Mouse (Mus musculus) limb, embryonic 11.5 days (tissue): ENCODE measurements around the gene Tpk1. TPM values are rescaled to one million over a fixed set of nuclear protein-coding genes. Genes with fewer than 3 reads are reported as not detected.

Source experiments
- ATAC-seq: fragments of 200-750 bp; cut with Nextera tagmentation; 2 replicates; pipeline ENCODE4 v1.8.0; 2017; ENCODE audit warnings: low read depth; ENCODE audit not compliant: insufficient number of reproducible peaks, low FRiP score, low TSS enrichment
- DNase-seq: peaks from one replicate; pipeline ENCODE4 v3.0.0-alpha.2; 2015; ENCODE audit warnings: low spot score
- H3K27ac ChIP-seq: fragments of 300-500 bp; sonication (generic); replicated peaks from 2 replicates; pipeline ENCODE4 v1.5.1; 2014; ENCODE audit warnings: low read depth, mild to moderate bottlenecking, low read length
- H3K27me3 ChIP-seq: fragments of 300-500 bp; sonication (generic); 2 replicates; pipeline ENCODE4 v1.6.1; 2014; ENCODE audit warnings: mild to moderate bottlenecking, low read length, mixed read lengths; ENCODE audit not compliant: control insufficient read depth, insufficient read depth
- H3K36me3 ChIP-seq: fragments of 300-500 bp; sonication (generic); 2 replicates; pipeline ENCODE4 v1.6.1; 2014; ENCODE audit warnings: mild to moderate bottlenecking, low read length, moderate library complexity, mixed read lengths; ENCODE audit not compliant: control insufficient read depth, insufficient read depth
- H3K4me1 ChIP-seq: fragments of 300-500 bp; sonication (generic); 2 replicates; pipeline ENCODE4 v1.6.1; 2014; ENCODE audit warnings: low read length, mixed read lengths; ENCODE audit not compliant: control insufficient read depth, insufficient read depth
- H3K4me2 ChIP-seq: fragments of 300-500 bp; sonication (generic); 2 replicates; pipeline ENCODE4 v1.6.1; 2014; ENCODE audit warnings: low read depth, mild to moderate bottlenecking, moderate library complexity; ENCODE audit not compliant: severe bottlenecking
- H3K4me3 ChIP-seq: fragments of 300-500 bp; sonication (generic); 2 replicates; pipeline ENCODE4 v1.5.1; 2014; ENCODE audit warnings: low read depth, low read length
- H3K9ac ChIP-seq: fragments of 300-500 bp; sonication (generic); 2 replicates; pipeline ENCODE4 v1.6.1; 2014; ENCODE audit warnings: mild to moderate bottlenecking, low read length
- H3K9me3 ChIP-seq: fragments of 300-500 bp; sonication (generic); 2 replicates; pipeline ENCODE4 v1.6.1; 2016; ENCODE audit warnings: low read length; ENCODE audit not compliant: control insufficient read depth
- WGBS: fragments of 180-500 bp; shearing (Covaris S2); extraction: QIAGEN DNeasy Blood & Tissue Kit; methylation state at CpG from one replicate; pipeline ENCODE4 v1.1.7; 2014; 5-methylcytosine and 5-hydroxymethylcytosine counted together
- polyA plus RNA-seq: library from polyadenylated mRNA; unstranded; fragments of >200 nt; fragmentation: Nextera tagmentation; extraction: Ambion mirVana; gene quantifications from 2 replicates; pipeline ENCODE4 v1.2.1, GENCODE M21; 2014

The Tpk1 gene
- polyA plus RNA-seq, 1 experiment from 2014 or later: 7.3 TPM

DNA sequence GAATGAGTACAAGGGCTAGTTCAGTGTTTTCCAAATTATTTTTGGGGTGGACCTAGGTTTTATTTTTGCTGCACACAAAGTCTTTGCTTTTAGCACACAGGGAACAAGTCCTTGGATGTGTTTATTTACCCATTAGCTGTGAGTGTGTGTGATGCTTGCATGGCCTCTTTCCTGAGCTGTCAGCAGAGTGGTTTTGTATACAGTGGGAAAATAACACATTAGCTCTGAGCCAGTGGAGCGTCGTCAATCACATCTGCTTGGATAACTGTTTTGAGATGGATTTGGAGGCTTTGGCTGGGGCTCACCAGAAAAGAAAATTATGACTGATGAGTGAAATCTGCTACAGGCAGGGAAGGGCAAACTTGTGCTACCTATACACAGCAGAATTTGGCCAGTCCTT is 323.7 kb downstream of the Tpk1 start:
- Histone ChIP-seq H3K4me1 (no peaks in the 10 kb centered on the region), H3K36me3 (no peaks in the 10 kb centered on the region), H3K4me3 (no peak overlapping the region), H3K9me3 (no peaks in the 10 kb centered on the region), H3K9ac (no peak overlapping the region), H3K27ac (no peak overlapping the region), H3K4me2 (no peak overlapping the region), H3K27me3 (no peaks in the 10 kb centered on the region)
- ATAC-seq: no peak
- DNase-seq: no peak
- WGBS: 73% methylated on average over 2 of the region's 2 CpGs

GRCm38 (mm10) chr6:43338804-43339203 is 327.3 kb downstream of the Tpk1 start:
- H3K4me2 ChIP-seq: no peak overlapping the region
- DNase-seq: no peak
- no peak overlapping the region for H3K4me3 ChIP-seq
- no peaks in the 10 kb centered on the region for H3K27me3 ChIP-seq
- H3K4me1 ChIP-seq: no peaks in the 10 kb centered on the region
- no peaks in the 10 kb centered on the region for H3K36me3 ChIP-seq
- WGBS: 70% methylated on average over 2 of the region's 2 CpGs
- no peak for ATAC-seq
- no peak overlapping the region for H3K27ac ChIP-seq
- no peaks in the 10 kb centered on the region for H3K9me3 ChIP-seq
- H3K9ac ChIP-seq: no peak overlapping the region

- no peak for DNase-seq
- 57% methylated on average over 10 of the region's 10 CpGs for WGBS
Observed at GRCm38 (mm10) chr6:43337491-43337961, 328.6 kb downstream of the Tpk1 start.

DNA sequence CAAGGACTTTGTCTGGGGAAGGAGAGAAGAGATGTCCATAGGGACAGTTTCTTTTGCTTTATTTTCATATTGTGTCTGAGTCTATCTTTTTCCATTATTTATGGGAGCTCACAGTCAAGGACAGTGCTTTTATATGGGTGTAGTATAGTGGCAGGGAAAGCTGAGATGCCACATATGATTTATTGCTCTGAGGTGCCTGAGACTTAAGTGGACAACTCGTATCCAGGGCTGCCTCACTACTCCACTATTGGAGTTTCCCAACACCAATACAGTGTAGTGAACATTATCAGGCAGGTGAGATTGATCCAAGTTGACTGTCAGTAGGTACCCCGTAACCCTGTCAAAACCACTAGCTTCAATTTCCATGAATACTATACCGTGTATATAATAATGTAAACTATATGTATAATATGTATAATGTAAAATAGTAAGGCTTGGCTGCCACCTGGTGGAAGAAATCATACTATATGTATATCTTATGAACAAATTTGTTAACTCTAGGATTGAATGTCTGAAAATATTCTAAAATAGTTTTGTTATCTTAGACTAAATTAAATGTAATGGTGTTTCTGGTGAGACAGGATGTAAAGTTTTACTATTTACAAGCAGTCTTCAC is 330.4 kb downstream of the Tpk1 start:
- WGBS: 78% methylated on average over 3 of the region's 3 CpGs
- Histone ChIP-seq H3K27ac (no peak overlapping the region), H3K36me3 (no peaks in the 10 kb centered on the region), H3K4me3 (no peak overlapping the region), H3K9ac (no peak overlapping the region), H3K4me1 (no peaks in the 10 kb centered on the region), H3K4me2 (no peak overlapping the region), H3K9me3 (no peaks in the 10 kb centered on the region), H3K27me3 (no peaks in the 10 kb centered on the region)
- DNase-seq (no peak), ATAC-seq (peak; percentile 39; the same call in 1 of the 2 replicates)

More at GRCm38 (mm10) chr6:43337491-43337961, 328.6 kb downstream of the Tpk1 start:
- Histone ChIP-seq H3K4me3 (no peak overlapping the region), H3K9me3 (no peaks in the 10 kb centered on the region), H3K4me2 (no peak overlapping the region), H3K27me3 (no peaks in the 10 kb centered on the region), H3K9ac (no peak overlapping the region), H3K27ac (no peak overlapping the region), H3K4me1 (no peaks in the 10 kb centered on the region), H3K36me3 (no peaks in the 10 kb centered on the region)
- ATAC-seq: no peak

DNA sequence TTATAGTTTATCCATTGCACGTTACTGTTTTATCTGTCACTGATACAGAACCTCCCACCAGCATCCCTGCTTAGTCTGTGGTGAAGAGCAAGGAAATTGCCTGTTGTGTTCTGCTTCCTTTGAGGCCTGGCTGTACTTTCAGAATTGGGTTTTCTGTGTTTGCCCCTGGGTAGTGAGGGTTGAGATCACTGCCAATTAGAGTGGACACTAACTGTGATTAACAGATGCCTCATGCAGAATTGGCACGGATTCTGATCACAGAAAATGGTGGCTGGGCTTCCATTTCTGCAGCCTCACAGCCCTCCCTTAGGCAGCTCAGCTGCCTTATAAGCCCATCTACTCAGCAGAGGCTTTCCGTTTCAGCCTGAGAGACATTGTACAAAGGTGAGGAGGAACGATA is 332.6 kb downstream of the Tpk1 start:
- H3K36me3 ChIP-seq: no peaks in the 10 kb centered on the region
- 84% methylated on average over 4 of the region's 4 CpGs for WGBS

DNA sequence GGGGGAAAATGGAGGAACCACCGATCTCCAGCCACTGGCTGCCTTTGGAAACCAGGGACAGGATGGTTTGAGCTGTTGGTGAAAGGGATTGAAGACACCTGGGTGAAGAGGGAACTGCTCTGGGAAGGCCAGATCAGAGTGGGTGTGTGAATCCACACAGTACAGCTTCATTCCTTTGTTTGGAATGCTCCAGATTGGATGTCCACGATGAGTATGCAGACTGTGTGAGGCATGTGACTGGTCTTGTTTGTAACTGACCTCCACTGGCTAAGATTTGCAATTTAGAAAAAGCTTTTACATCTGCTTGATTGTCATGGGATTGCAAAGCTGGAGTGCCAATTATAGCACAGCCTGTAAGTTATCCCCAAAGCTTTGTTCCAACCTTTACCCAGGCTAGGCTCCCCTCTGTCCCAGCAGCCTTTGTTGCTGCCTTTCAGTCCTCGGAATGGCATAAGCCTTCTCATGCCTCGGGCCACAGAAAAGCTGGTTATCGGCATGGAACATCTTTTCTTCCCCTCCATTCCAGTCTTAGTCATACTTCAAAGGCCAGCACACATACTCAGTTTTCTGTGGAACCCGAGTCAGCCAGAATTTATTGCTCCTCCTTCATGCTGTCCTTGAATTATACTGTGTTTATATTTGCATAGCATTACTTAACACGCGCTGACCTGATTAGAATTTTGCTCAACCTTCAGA is 353.0 kb downstream of the Tpk1 start:
- Histone ChIP-seq H3K9ac (no peak overlapping the region), H3K27ac (no peak overlapping the region), H3K4me1 (no peaks in the 10 kb centered on the region), H3K36me3 (no peaks in the 10 kb centered on the region), H3K4me3 (no peak overlapping the region), H3K27me3 (no peaks in the 10 kb centered on the region), H3K9me3 (no peaks in the 10 kb centered on the region), H3K4me2 (no peak overlapping the region)
- ATAC-seq: no peak
- WGBS: 83% methylated on average over 8 of the region's 8 CpGs
- no peak for DNase-seq

More for the DNA sequence above, 332.6 kb downstream of the Tpk1 start:
- no peaks in the 10 kb centered on the region for H3K4me1 ChIP-seq
- no peak overlapping the region for H3K4me3 ChIP-seq
- ATAC-seq: no peak
- no peaks in the 10 kb centered on the region for H3K27me3 ChIP-seq
- no peak overlapping the region for H3K27ac ChIP-seq
- no peak overlapping the region for H3K9ac ChIP-seq
- H3K4me2 ChIP-seq: no peak overlapping the region
- no peak for DNase-seq
- no peaks in the 10 kb centered on the region for H3K9me3 ChIP-seq

DNA sequence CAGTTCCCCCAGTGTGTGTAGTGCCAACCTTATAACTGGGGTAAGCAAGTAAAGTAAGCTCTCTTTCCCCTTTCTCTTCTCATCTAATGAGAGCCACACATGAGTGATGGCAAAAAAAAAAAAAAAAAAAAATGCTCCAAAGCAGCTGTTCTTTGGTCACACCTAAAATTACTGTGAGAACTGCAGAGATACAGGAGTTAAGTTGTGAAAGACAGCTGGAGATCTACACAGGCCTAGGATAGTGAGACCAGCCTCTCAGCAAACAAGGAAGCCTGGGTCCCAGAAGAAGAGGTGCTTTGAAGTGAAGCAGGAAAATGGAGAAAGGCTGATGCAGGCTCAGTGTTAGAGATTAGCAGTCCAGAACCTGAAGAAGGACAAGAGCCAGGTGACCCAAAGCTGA is 353.5 kb downstream of the Tpk1 start:
- H3K4me1 ChIP-seq: no peaks in the 10 kb centered on the region
- H3K4me2 ChIP-seq: no peak overlapping the region
- DNase-seq: no peak
- H3K9ac ChIP-seq: no peak overlapping the region
- no peak overlapping the region for H3K27ac ChIP-seq
- H3K9me3 ChIP-seq: no peaks in the 10 kb centered on the region
- no peaks in the 10 kb centered on the region for H3K36me3 ChIP-seq
- H3K27me3 ChIP-seq: no peaks in the 10 kb centered on the region
- no peak overlapping the region for H3K4me3 ChIP-seq
- no peak for ATAC-seq

DNA sequence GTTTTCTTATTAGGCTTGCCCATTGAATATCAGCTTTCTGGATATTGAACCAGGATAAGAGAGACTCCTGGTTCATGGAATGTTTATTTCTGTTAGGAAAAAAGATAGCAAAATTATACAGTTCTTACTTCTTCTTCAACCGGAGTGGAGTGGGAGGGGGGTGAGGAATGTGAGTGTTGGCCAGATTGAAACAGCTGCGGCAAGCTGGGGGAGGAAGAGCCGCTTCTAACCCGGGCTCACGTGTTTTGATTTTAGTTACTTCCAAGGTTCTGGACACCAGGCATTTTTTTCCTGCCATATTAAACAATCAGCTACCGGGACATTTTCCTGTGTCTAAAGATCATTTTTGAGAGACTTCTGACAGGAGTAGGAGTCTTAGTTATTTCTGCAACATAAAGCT is 356.0 kb downstream of the Tpk1 start:
- H3K9ac ChIP-seq: no peak overlapping the region
- no peak for DNase-seq
- no peak for ATAC-seq
- no peaks in the 10 kb centered on the region for H3K27me3 ChIP-seq
- no peak overlapping the region for H3K4me3 ChIP-seq
- H3K27ac ChIP-seq: no peak overlapping the region
- 72% methylated on average over 6 of the region's 6 CpGs for WGBS
- H3K9me3 ChIP-seq: no peaks in the 10 kb centered on the region
- no peaks in the 10 kb centered on the region for H3K4me1 ChIP-seq
- no peaks in the 10 kb centered on the region for H3K36me3 ChIP-seq
- no peak overlapping the region for H3K4me2 ChIP-seq
